Mouse (Mus musculus): ENCODE measurements around the gene Mfap4.

DNA sequence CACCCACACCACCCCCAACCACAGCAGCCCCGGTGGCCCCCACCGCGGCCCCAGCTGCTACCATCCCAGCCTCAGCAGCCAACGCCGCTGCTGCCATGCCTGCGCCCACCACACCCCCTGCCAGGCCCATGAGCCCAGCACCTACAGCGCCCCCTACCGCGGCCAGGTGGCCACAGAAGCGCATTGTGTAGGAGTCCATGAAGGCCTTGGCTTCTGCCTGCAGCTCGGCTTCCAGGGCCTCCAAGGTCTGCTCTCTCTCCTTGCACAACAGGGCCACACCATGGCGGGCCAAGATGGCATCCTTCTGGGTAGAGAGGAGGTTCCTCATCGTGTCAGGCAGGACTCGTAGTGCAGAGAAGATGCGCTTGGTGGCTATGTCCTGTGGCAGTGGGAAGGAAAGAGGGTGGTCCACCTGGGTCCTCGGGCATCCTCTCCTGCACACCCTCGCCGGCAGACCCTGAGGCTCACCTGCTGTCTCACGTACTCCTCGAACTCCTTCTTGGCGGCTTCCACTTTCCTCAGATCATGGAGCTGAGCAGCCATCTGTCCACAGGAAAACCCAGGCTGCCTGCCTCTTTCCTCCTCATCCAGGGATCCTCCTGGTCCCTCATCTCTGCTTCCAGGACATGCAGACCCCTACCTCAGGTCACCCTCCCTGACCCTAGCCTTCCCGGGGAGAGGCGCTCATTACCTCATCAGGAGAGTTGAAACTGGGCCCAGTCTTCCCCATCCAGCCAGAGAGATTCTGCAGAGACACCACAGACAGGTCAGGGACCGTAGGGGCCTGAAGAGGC, 35.5 kb upstream of the Mfap4 start:
- peak in 1 of 2 experiments; percentile 53; a peak in 2 of 4 replicates for TF ChIP-seq CTCF (conservative IDR thresholded peaks at IDR 0.05 in 1 of 2, IDR thresholded peaks at IDR 0.05 in 1 of 2; ENCODE audit: low read depth in 2 of 2, low read length in 2 of 2)
- TF ChIP-seq SIN3A (IDR thresholded peaks at IDR 0.05; ENCODE audit: low read length): no peak
- TF ChIP-seq USF1 (IDR thresholded peaks at IDR 0.05; ENCODE audit: low read depth, low read length): no peak
- no peak for TF ChIP-seq RAD21 (IDR thresholded peaks at IDR 0.05; ENCODE audit: low read depth, low read length)
- no peak for TF ChIP-seq GABPA (IDR thresholded peaks at IDR 0.05; ENCODE audit: insufficient replicate concordance, low read depth, low read length)
- TF ChIP-seq NRF1 (IDR thresholded peaks at IDR 0.05; ENCODE audit: low read depth, low read length): no peak
- TF ChIP-seq POLR2A (IDR thresholded peaks at IDR 0.05; ENCODE audit: low read depth, low read length): no peak
- TF ChIP-seq EP300 (IDR thresholded peaks at IDR 0.05; ENCODE audit: low read length): no peak
- TF ChIP-seq MEF2A (IDR thresholded peaks at IDR 0.05; ENCODE audit: borderline replicate concordance, low read depth, low read length): no peak
- no peak for TF ChIP-seq MAFK (IDR thresholded peaks at IDR 0.05; ENCODE audit: insufficient replicate concordance, low read length)
- no peak for TF ChIP-seq MYC (IDR thresholded peaks at IDR 0.05; ENCODE audit: low read depth, low read length)
- TF ChIP-seq ETS1 (conservative IDR thresholded peaks at IDR 0.05; ENCODE audit: low read depth, low read length): no peak
- TF ChIP-seq JUND (conservative IDR thresholded peaks at IDR 0.05; ENCODE audit: low read depth, low read length): no peak
